Mouse (Mus musculus): ENCODE results near the gene Zswim3. TPM values are rescaled to one million over a fixed set of nuclear protein-coding genes. Genes with fewer than 3 reads are reported as not detected.

Zswim3 gene
- polyA plus RNA-seq, 1 experiment, result 5.9 TPM

- TF ChIP-seq CTCF (IDR thresholded peaks at IDR 0.05; ENCODE audit: borderline replicate concordance, control insufficient read depth, extremely low read depth, insufficient read depth, low read length, poor library complexity) (no peak), POLR2A (IDR thresholded peaks at IDR 0.05; ENCODE audit: control insufficient read depth, extremely low read depth, insufficient read depth, low read length, poor library complexity) (no peak)
- peaks cover 7% of the 10 kb centered on the region; the same call in 1 of the 2 replicates for H3K36me3 ChIP-seq (ENCODE audit: control insufficient read depth, insufficient read depth, low read length)
- DNase-seq, result no peak
- H3K27ac ChIP-seq (ENCODE audit: control insufficient read depth, insufficient read depth, low read length), result no peak overlapping the region
- H3K27me3 ChIP-seq (ENCODE audit: control insufficient read depth, insufficient read depth, low read length), result no peaks in the 10 kb centered on the region
- H3K4me3 ChIP-seq (ENCODE audit: control insufficient read depth, insufficient read depth, low read length), result no peak overlapping the region
- peaks cover 21% of the 10 kb centered on the region for H3K4me1 ChIP-seq (replicated peaks; ENCODE audit: control insufficient read depth, insufficient read depth, low read length)
- WGBS, result 91% methylated on average over 14 of the region's 14 CpGs
Observed at GRCm38 (mm10) chr2:164773229-164773988, 31.5 kb upstream of the Zswim3 start.

GRCm38 (mm10) chr2:164773989-164774364 lies 30.9 kb upstream of the Zswim3 start:
- Histone ChIP-seq H3K4me3 (ENCODE audit: control insufficient read depth, insufficient read depth, low read length) (no peak overlapping the region), H3K4me1 (replicated peaks; ENCODE audit: control insufficient read depth, insufficient read depth, low read length) (peaks cover 21% of the 10 kb centered on the region), H3K27me3 (ENCODE audit: control insufficient read depth, insufficient read depth, low read length) (no peaks in the 10 kb centered on the region), H3K36me3 (ENCODE audit: control insufficient read depth, insufficient read depth, low read length) (peaks cover 7% of the 10 kb centered on the region; the same call in 1 of the 2 replicates), H3K27ac (ENCODE audit: control insufficient read depth, insufficient read depth, low read length) (no peak overlapping the region)
- TF ChIP-seq POLR2A (IDR thresholded peaks at IDR 0.05; ENCODE audit: control insufficient read depth, extremely low read depth, insufficient read depth, low read length, poor library complexity) (no peak), CTCF (IDR thresholded peaks at IDR 0.05; ENCODE audit: borderline replicate concordance, control insufficient read depth, extremely low read depth, insufficient read depth, low read length, poor library complexity) (no peak)
- WGBS, result 90% methylated on average over 5 of the region's 5 CpGs
- no peak for DNase-seq

- 95% methylated on average over 6 of the region's 6 CpGs for WGBS
- H3K4me1 ChIP-seq (replicated peaks; ENCODE audit: control insufficient read depth, insufficient read depth, low read length), result peaks cover 6% of the 10 kb centered on the region
- H3K4me3 ChIP-seq (ENCODE audit: control insufficient read depth, insufficient read depth, low read length), result no peak overlapping the region
- no peak overlapping the region for H3K27ac ChIP-seq (ENCODE audit: control insufficient read depth, insufficient read depth, low read length)
- no peak for TF ChIP-seq POLR2A (IDR thresholded peaks at IDR 0.05; ENCODE audit: control insufficient read depth, extremely low read depth, insufficient read depth, low read length, poor library complexity)
- TF ChIP-seq CTCF (IDR thresholded peaks at IDR 0.05; ENCODE audit: borderline replicate concordance, control insufficient read depth, extremely low read depth, insufficient read depth, low read length, poor library complexity), result no peak
- no peak for DNase-seq
- H3K36me3 ChIP-seq (ENCODE audit: control insufficient read depth, insufficient read depth, low read length), result peaks cover 7% of the 10 kb centered on the region; the same call in 1 of the 2 replicates
- no peaks in the 10 kb centered on the region for H3K27me3 ChIP-seq (ENCODE audit: control insufficient read depth, insufficient read depth, low read length)
Observed at GRCm38 (mm10) chr2:164776130-164776529, 28.8 kb upstream of the Zswim3 start.

- DNase-seq, result no peak
- Histone ChIP-seq H3K36me3 (ENCODE audit: control insufficient read depth, insufficient read depth, low read length) (peaks cover 3% of the 10 kb centered on the region; the same call in 1 of the 2 replicates), H3K27ac (ENCODE audit: control insufficient read depth, insufficient read depth, low read length) (no peak overlapping the region), H3K4me3 (ENCODE audit: control insufficient read depth, insufficient read depth, low read length) (no peak overlapping the region), H3K27me3 (ENCODE audit: control insufficient read depth, insufficient read depth, low read length) (no peaks in the 10 kb centered on the region), H3K4me1 (replicated peaks; ENCODE audit: control insufficient read depth, insufficient read depth, low read length) (no peaks in the 10 kb centered on the region)
- 78% methylated on average over 17 of the region's 17 CpGs for WGBS
- TF ChIP-seq CTCF (IDR thresholded peaks at IDR 0.05; ENCODE audit: borderline replicate concordance, control insufficient read depth, extremely low read depth, insufficient read depth, low read length, poor library complexity), result no peak
- TF ChIP-seq POLR2A (IDR thresholded peaks at IDR 0.05; ENCODE audit: control insufficient read depth, extremely low read depth, insufficient read depth, low read length, poor library complexity), result no peak
Observed at GRCm38 (mm10) chr2:164776801-164777200, 28.1 kb upstream of the Zswim3 start.

- DNase-seq, result no peak
- H3K4me1 ChIP-seq (replicated peaks; ENCODE audit: control insufficient read depth, insufficient read depth, low read length), result no peaks in the 10 kb centered on the region
- no peaks in the 10 kb centered on the region for H3K36me3 ChIP-seq (ENCODE audit: control insufficient read depth, insufficient read depth, low read length)
- no peak overlapping the region for H3K27ac ChIP-seq (ENCODE audit: control insufficient read depth, insufficient read depth, low read length)
- no peaks in the 10 kb centered on the region for H3K27me3 ChIP-seq (ENCODE audit: control insufficient read depth, insufficient read depth, low read length)
- H3K4me3 ChIP-seq (ENCODE audit: control insufficient read depth, insufficient read depth, low read length), result no peak overlapping the region
- 82% methylated on average over 30 of the region's 30 CpGs for WGBS
- TF ChIP-seq CTCF (IDR thresholded peaks at IDR 0.05; ENCODE audit: borderline replicate concordance, control insufficient read depth, extremely low read depth, insufficient read depth, low read length, poor library complexity) (no peak), POLR2A (IDR thresholded peaks at IDR 0.05; ENCODE audit: control insufficient read depth, extremely low read depth, insufficient read depth, low read length, poor library complexity) (no peak)
Observed at GRCm38 (mm10) chr2:164777246-164778014, 27.5 kb upstream of the Zswim3 start.

GRCm38 (mm10) chr2:164778015-164778287 lies 26.9 kb upstream of the Zswim3 start:
- Histone ChIP-seq H3K36me3 (ENCODE audit: control insufficient read depth, insufficient read depth, low read length) (no peaks in the 10 kb centered on the region), H3K4me1 (replicated peaks; ENCODE audit: control insufficient read depth, insufficient read depth, low read length) (no peaks in the 10 kb centered on the region), H3K4me3 (ENCODE audit: control insufficient read depth, insufficient read depth, low read length) (no peak overlapping the region), H3K27ac (ENCODE audit: control insufficient read depth, insufficient read depth, low read length) (no peak overlapping the region), H3K27me3 (ENCODE audit: control insufficient read depth, insufficient read depth, low read length) (no peaks in the 10 kb centered on the region)
- TF ChIP-seq CTCF (IDR thresholded peaks at IDR 0.05; ENCODE audit: borderline replicate concordance, control insufficient read depth, extremely low read depth, insufficient read depth, low read length, poor library complexity), result no peak
- TF ChIP-seq POLR2A (IDR thresholded peaks at IDR 0.05; ENCODE audit: control insufficient read depth, extremely low read depth, insufficient read depth, low read length, poor library complexity), result no peak
- no peak for DNase-seq
- 92% methylated on average over 11 of the region's 11 CpGs for WGBS
